Mouse (Mus musculus) ES-E14 (cell line): ENCODE measurements around the gene Fam187b. TPM values are rescaled to one million over a fixed set of nuclear protein-coding genes. Genes with fewer than 3 reads are reported as not detected.

ENCODE experiments used
- DNase-seq: peaks from one replicate; pipeline ENCODE4 v3.0.0-alpha.2; 2013; ENCODE audit warnings: low read depth, low spot score
- H3K27ac ChIP-seq: 2 replicates; pipeline ENCODE4 v1.5.1; 2012; ENCODE audit warnings: low read depth, mild to moderate bottlenecking, low read length, moderate library complexity, mixed read lengths; ENCODE audit not compliant: poor library complexity, insufficient read depth, severe bottlenecking
- H3K36me3 ChIP-seq: 2 replicates; pipeline ENCODE4 v1.6.1; 2012; ENCODE audit warnings: mild to moderate bottlenecking, low read length, moderate library complexity, mixed read lengths; ENCODE audit not compliant: control insufficient read depth, poor library complexity, insufficient read depth, severe bottlenecking
- H3K4me1 ChIP-seq, 2 experiments: fragments of 150-350 bp in 1 of 2; sonication (generic) in 1 of 2; 2 replicates each; pipeline ENCODE4 v1.6.1; 2012; ENCODE audit warnings: low read length in 2 of 2, mild to moderate bottlenecking in 1 of 2, mixed read lengths in 1 of 2; ENCODE audit not compliant: control insufficient read depth in 2 of 2, insufficient read depth in 2 of 2, poor library complexity in 1 of 2
- H3K4me3 ChIP-seq, 2 experiments: fragments of 150-350 bp in 1 of 2; sonication (generic) in 1 of 2; 2 replicates each; pipeline ENCODE4 v1.5.1; 2012; ENCODE audit warnings: low read length in 2 of 2, low read depth in 1 of 2, mild to moderate bottlenecking in 1 of 2, mixed read lengths in 1 of 2; ENCODE audit not compliant: insufficient read depth in 1 of 2, poor library complexity in 1 of 2, severe bottlenecking in 1 of 2
- H3K9ac ChIP-seq: 2 replicates; pipeline ENCODE4 v1.6.1; 2012; ENCODE audit warnings: low read depth, mild to moderate bottlenecking, low read length, mixed read lengths; ENCODE audit not compliant: poor library complexity, insufficient read depth, severe bottlenecking
- H3K9me3 ChIP-seq: fragments of 150-350 bp; sonication (generic); 2 replicates; pipeline ENCODE4 v1.6.1; 2012; ENCODE audit warnings: low read depth, mild to moderate bottlenecking, low read length; ENCODE audit not compliant: control insufficient read depth, insufficient read depth
- CHD2 ChIP-seq: IDR thresholded peaks from 2 replicates; pipeline ENCODE4 v1.6.1; 2014; ENCODE audit warnings: mild to moderate bottlenecking, low read depth, low read length, inconsistent platforms
- HCFC1 ChIP-seq: IDR thresholded peaks from 2 replicates; pipeline ENCODE4 v1.6.1; 2012; ENCODE audit warnings: low read length, inconsistent platforms, borderline replicate concordance; ENCODE audit not compliant: insufficient read depth
- MAFK ChIP-seq: IDR thresholded peaks from 2 replicates; pipeline ENCODE4 v1.6.1; 2014; ENCODE audit warnings: mild to moderate bottlenecking, low read depth, low read length, inconsistent platforms; ENCODE audit not compliant: insufficient read depth
- ZC3H11A ChIP-seq: IDR thresholded peaks from 2 replicates; pipeline ENCODE4 v1.6.1; 2012; ENCODE audit warnings: low read depth, mild to moderate bottlenecking, inconsistent platforms, low read length, borderline replicate concordance
- ZNF384 ChIP-seq: IDR thresholded peaks from 2 replicates; pipeline ENCODE4 v1.6.1; 2012; ENCODE audit warnings: low read depth, low read length, inconsistent platforms
- in situ Hi-C, 2 experiments: fragments of 600-800 bp; cut with MboI; formaldehyde crosslinking; loops; one replicate each; pipeline ENCODE4 v1.15.1; 2025; ENCODE audit warnings: low sequenced_read_pairs in 2 of 2, inconsistent platforms in 1 of 2; ENCODE audit not compliant: unreplicated experiment in 2 of 2
- total RNA-seq: library from RNA; depleted of rRNA; stranded (reverse); fragments of 300-350 nt; gene quantifications from 2 replicates; pipeline ENCODE4 v1.2.3, GENCODE M21; 2012

Fam187b gene
- total RNA-seq, 1 experiment = 0.67 TPM

DNA sequence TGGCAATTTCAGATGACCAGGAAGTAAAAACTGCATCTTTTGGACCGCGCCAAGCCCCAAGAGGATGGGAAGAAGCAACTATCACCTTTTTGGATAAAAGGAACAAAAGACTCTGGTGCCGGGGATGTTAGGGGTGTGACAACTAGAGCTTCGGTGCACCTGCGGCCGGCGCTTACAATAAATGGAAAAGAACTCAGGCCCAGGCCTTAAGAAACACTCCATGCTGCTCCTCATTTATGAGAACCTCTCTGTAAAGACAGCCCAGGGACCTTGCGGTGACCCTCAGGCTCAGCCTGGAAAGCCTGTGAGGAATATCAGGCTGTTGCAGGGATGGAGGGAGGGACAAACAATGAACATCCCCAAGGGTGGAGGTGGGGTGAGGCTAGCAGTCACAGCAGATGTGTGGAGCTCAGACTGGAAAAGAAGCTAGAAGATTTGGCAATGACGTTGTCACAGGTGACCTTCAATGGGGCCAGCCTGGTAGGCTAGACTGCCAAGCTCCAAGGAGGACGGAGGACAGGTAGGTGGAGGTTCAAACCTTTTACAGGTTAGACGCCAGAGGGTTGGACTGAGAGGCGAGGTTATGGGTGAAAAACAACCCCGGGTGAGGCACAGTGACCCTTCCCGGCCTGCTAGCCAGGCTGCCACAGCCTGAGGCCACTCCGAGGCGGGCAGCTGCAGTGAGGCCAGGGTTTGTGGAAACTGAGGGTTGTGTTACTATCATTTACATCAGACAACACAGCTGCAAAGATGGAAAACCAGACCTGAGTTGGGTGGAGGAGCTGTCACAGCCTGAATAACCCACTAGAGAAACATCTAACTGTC lies 20.9 kb upstream of the Fam187b start:
- H3K36me3 ChIP-seq = peaks cover 36% of the 10 kb centered on the region

DNA sequence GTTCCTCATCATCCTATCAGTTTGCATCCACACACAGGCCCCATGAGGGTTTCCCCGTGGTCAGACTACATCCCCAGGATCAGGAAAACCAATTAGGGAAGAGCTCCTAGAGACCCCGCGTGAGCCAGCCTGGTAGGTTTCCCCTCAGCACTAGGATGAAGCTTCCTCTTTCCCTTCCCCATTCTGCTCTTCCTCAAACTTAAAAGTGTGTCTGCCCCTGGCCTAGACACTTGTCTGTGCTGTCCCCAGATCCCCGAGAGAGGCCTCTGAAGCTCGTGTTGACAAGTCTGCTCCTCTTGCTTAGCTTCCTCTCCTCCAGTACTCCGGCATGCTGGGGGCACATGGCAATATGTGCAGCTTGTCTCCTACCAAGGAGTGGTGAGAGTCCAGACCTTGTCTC lies 20.1 kb upstream of the Fam187b start:
- no peak overlapping the region for H3K4me3 ChIP-seq
- peaks cover 2 to 6% of the 10 kb centered on the region in 2 experiments; a peak in 2 of 4 replicates for H3K4me1 ChIP-seq
- TF ChIP-seq ZNF384 (no peak), CHD2 (no peak), MAFK (no peak), ZC3H11A (no peak), HCFC1 (no peak)
- no peak overlapping the region for H3K27ac ChIP-seq
- DNase-seq = no peak
- peaks cover 35% of the 10 kb centered on the region for H3K36me3 ChIP-seq
- in situ Hi-C loops = no loop called here
- no peak overlapping the region for H3K9ac ChIP-seq
- no peaks in the 10 kb centered on the region for H3K9me3 ChIP-seq

More for the DNA sequence above, 20.9 kb upstream of the Fam187b start:
- TF ChIP-seq MAFK = no peak
- in situ Hi-C loops = no loop called here
- no peaks in the 10 kb centered on the region for H3K9me3 ChIP-seq
- H3K9ac ChIP-seq = no peak overlapping the region
- H3K4me3 ChIP-seq = no peak overlapping the region
- H3K4me1 ChIP-seq = peaks cover 0 to 4% of the 10 kb centered on the region in 2 experiments; a peak in 1 of 4 replicates
- no peak for DNase-seq
- no peak overlapping the region for H3K27ac ChIP-seq

DNA sequence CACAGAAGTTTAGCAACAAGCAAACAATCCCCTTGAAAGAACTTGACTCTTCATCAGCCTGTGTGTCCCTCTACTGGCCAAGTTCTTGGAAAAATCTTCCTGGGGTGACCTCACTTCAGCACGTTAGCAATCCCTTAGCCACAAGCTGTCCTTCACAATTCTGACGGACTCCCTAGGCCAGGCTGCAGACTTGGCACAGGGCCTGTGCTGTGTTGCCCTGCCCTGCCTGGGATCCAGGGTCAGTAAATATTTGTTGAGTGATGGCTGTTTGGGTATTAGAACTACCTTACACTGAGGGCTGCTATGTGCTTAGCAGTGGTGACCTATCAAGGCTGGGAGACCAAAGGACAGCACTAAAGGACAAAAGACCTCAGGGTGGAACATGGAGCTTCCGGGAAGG lies 19.6 kb upstream of the Fam187b start:
- no peak overlapping the region for H3K27ac ChIP-seq
- no peak for DNase-seq
- peaks cover 2 to 11% of the 10 kb centered on the region in 2 experiments; a peak in 2 of 4 replicates for H3K4me1 ChIP-seq
- peaks cover 41% of the 10 kb centered on the region for H3K36me3 ChIP-seq
- no peak overlapping the region for H3K4me3 ChIP-seq
- no peak overlapping the region for H3K9ac ChIP-seq
- in situ Hi-C loops = no loop called here
- TF ChIP-seq ZNF384 (no peak), HCFC1 (no peak), ZC3H11A (no peak), MAFK (no peak), CHD2 (no peak)
- H3K9me3 ChIP-seq = no peaks in the 10 kb centered on the region

DNA sequence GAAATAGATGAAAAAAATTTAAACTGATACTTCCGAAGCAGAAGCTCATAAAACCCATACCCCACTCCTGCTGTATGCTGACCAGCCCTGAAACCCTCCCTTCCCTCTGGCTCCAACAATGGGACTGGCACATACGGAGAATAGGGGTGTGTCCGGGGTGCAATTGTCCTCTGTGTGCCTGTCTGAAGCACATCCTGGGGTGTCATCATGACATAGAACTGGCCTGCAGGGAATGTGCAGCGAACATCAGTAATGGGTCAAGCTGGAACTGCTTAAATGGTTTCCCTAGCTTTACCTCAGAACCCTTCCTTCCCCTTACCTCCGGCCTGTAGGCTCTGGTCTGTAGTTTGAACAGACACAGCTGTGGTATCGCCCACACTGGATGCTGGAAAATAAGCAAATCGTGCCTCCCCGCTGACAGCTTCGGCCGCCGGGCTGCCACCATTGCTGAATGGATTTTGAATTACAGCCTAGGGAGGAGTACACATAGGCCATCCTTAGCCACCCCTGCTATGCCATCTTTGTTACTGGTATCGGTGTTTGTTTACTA lies 18.5 kb upstream of the Fam187b start:
- H3K9me3 ChIP-seq = no peaks in the 10 kb centered on the region
- in situ Hi-C loops = no loop called here
- DNase-seq = no peak
- H3K4me1 ChIP-seq = peaks cover 2 to 16% of the 10 kb centered on the region in 2 experiments; a peak in 2 of 4 replicates
- peak overlapping the region; percentile 83 to 91; a peak in 3 of 4 replicates for H3K4me3 ChIP-seq
- H3K27ac ChIP-seq = no peak overlapping the region
- TF ChIP-seq ZC3H11A = no peak
- H3K36me3 ChIP-seq = peaks cover 46% of the 10 kb centered on the region
- no peak overlapping the region for H3K9ac ChIP-seq
